Mouse (Mus musculus): ENCODE results near the gene Pde6d.
A peak's percentile ranks its signal among the peaks of the same experiment; 100 is the strongest.
"Not testable (repeated sequence)": the region's sequence is repeated elsewhere in the genome, so short reads cannot be mapped to it uniquely, and the experiment has no call there.

The Pde6d gene

DNA sequence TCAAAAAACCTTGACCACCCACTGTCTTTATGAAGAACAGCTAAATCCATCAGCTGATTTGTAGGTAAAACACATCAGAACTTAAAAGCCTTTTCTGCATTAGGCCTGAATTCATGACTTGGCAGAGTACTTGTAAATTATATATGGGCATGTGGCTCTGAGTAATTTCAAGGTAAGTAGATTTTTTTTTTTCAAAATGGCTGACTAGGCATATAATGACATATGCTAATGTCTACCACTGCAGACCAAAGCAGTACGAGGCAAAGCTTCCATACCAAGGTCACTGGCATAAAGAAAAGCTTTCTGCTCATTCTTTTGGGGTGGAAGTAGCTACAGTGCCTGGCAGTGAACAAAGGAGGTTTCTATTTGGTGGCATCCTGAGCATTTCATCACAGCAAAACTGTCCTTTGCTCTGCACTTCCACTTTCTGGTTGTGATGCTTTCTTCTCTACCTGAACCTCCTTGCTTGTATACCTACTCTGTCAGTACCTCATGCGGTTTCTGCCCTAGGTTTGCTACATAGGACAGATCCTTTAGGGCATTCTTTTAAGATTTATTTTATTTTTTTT, 13.1 kb downstream of the Pde6d start:
- DNase-seq (ENCODE audit: low read depth, low spot score), result no peak

DNA sequence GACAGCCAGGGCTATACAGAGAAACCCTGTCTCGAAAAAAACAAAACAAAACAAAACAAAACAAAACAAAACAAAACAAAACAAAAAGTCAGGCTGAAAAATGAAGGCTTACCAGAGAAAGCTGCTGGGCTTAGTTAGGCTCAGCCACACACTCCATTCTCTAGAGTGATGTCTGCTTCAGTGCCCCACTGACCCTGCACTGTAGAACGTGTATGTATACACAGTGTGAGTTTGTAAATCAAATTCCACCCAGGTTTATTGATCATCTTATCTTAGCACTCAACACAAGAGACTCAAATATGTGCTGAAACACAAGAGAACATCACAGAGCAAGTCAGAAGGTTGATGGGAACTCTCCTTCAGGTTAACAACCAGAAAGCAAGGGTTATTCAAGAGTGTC, 14.0 kb downstream of the Pde6d start:
- DNase-seq (ENCODE audit: low read depth, low spot score), result no peak

DNA sequence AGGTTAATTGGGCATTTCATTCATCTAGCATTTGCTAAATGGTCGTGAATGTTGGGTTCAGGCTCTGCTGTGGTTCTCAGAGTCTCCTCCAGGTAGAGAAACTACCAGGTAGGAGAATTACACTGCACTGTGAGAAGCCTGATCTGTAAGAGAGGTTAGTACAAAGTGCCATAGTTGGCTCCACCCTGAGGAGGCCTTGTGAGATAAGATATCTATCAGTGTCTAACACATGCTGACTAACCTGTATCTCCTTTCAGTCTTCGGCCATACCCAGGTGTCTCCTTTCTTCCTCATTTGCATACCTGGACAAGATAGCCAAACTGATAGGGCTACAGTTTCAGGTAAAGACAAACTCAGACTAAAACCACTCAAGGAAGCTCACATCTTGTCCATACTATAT, 19.8 kb downstream of the Pde6d start:
- no peak for DNase-seq (ENCODE audit: low read depth, low spot score)

DNA sequence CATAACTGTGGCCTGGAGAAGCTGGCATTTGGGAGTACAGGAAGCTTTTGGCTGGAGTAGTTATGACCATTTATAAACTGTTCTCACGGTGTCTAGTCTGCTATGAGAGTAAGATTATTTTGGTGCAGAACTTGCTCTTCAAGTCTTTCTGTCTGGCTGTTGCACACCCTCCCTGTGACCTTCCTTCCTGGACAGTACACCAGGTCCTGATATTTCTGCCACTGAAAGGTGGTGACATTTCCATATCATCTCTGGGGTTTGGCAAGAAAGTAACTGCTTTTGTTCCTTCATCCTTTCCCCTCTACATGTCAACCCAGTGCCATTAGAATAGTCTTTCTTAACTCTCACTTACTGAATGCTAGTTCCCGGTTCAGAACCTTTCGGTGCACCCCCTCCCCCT, 23.2 kb downstream of the Pde6d start:
- DNase-seq (ENCODE audit: low read depth, low spot score), result no peak

DNA sequence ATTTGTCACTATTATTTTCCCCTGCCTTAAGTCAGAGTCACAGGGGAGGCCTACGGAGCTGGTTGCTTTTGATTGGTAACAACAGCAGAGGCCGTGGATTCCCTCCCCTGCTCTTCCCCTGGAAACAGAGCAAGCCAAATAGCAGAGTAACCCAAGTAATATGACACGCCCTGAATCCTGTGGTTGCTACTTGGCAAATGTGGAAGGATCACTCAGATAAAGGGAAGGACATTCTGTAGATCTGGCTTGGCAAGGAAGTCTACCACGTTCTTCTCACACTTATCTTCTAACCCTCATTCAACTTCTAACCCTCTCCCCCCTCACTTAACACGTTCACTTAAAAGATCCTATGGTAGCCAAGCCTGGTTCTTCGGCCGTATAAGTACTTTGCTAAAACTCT, 24.6 kb downstream of the Pde6d start:
- DNase-seq (ENCODE audit: low read depth, low spot score), result no peak

DNA sequence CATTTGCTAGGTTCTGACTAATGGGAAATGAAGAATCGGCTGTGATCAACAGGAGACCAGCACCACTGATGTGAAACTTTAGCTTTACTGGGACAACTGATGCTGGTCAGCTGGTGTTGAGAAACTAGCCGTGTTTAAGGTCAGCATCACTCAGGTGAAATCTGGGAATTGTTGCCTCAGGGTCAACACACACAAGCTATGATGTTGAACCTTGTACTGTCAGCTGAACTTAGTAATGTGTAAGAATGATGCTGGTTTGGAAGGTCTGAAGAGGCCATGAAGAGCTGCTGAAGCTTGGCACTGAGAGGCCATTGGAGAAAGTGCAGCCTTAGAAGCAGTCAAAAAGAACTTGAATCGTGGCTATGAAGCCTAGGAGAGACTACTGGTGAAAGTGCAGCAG, 26.8 kb downstream of the Pde6d start:
- no peak for DNase-seq (ENCODE audit: low read depth, low spot score)

DNA sequence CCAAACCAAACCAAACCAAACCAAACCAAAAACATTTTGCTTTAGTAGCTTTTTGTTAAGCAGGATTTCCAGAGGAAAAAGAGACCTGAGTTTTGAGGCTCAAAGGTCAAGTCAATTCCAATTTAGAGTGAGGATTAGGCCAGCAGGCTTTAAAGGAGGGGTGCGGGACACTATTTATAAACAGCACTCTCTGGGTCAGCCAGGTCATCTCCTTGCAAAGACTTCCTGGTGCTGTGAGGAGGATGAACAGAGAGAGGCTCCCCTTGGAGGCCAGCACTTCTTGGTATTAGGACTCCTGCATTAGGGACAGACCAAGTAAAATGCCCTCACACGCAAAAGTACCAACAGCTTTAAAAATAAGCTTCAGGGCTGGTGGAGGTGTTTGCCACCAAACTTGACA, 30.6 kb downstream of the Pde6d start:
- DNase-seq (ENCODE audit: low read depth, low spot score), result no peak

DNA sequence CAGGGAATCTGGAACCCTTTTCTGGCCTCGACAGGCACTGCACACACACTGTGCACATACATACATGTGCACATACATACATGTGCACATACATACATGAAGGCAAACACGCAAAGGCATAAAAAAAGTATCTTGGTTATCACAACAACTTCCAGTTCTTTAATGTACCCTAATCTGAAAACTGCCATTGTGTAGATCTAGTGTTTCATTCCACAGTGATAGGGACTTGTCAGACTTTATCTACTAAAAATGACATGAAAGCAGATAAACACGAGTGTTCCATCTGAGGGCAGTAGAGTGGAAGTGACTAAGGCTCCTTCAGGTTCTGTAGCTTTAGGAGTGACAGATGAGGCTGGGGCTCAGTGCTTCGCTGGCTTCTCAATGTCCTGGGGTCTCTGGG, 31.1 kb downstream of the Pde6d start:
- no peak for DNase-seq (ENCODE audit: low read depth, low spot score)

DNA sequence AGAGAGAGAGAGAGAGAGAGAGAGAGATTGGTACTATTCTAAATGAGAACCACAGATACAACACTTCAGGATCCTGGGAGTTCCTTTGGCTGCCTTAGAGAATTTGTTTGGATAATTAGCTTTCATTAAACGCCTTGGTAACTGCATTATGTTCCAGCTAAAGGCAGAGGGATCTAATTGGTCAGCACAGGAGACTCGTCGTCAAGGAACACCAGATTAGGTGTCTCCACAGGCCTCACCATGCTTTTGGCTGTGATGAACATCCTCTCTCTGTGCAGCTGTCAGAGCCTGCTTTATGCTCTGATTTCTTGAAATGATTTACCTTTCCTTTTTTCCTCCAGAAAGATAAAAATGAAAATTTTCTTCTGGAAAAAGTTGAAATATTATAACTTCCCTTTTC, 35.6 kb downstream of the Pde6d start:
- DNase-seq (ENCODE audit: low read depth, low spot score), result no peak

DNA sequence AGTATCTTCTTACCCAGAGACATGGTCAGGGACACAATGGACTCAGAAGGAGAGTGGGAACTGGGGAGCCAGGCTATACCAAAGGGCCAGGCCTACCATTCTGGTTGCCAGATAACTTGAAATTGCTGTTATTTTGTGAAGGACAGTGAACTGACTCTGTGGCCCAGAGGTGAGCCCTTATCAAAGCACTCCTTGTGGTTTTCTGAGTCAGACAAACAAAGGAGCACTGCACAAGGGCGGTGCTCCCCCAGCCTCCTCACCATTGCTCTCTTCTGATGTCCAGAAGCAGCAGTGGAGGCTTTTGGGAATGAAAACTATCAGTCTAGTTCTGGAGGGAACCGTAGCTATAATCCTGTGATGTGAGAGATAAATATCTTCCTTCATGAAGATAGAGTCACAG, 39.8 kb downstream of the Pde6d start:
- DNase-seq (ENCODE audit: low read depth, low spot score), result no peak

DNA sequence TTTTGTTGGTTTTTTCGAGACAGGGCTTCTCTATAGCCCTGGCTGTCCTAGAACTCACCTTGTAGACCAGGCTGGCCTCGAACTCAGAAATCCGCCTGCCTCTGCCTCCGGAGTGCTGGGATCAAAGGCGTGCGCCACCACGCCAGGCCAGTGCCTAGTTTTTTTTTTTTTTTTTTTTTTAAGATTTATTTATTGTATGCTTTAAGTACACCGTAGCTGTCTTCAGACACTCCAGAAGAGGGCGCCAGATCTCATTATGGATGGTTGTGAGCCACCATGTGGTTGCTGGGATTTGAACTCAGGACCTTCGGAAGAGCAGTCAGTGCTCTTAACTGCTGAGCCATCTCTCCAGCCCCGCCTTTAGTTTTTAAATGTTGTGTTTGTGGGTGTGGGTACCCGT, 42.8 kb downstream of the Pde6d start:
- DNase-seq (ENCODE audit: low read depth, low spot score), result not testable (repeated sequence)

DNA sequence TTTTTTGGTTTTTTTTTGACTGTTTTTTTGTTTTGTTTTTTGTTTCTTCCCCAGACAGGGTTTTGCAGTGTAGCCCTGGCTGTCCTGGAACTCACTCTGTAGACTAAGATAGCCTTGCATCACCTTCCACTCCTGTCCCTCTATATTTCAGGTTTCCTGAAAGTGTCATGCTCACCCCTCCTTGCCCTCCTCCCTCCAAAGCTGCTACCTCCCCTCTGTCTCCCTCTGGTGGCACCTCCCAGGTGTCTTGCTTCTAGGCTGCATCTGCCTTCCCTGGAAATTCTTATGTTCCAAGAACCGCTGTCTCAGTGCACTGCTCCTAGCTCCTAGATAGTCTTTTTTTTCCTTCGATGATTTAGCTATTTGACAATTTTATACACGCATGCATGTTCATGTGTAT, 44.0 kb downstream of the Pde6d start:
- DNase-seq (ENCODE audit: low read depth, low spot score), result no peak

DNA sequence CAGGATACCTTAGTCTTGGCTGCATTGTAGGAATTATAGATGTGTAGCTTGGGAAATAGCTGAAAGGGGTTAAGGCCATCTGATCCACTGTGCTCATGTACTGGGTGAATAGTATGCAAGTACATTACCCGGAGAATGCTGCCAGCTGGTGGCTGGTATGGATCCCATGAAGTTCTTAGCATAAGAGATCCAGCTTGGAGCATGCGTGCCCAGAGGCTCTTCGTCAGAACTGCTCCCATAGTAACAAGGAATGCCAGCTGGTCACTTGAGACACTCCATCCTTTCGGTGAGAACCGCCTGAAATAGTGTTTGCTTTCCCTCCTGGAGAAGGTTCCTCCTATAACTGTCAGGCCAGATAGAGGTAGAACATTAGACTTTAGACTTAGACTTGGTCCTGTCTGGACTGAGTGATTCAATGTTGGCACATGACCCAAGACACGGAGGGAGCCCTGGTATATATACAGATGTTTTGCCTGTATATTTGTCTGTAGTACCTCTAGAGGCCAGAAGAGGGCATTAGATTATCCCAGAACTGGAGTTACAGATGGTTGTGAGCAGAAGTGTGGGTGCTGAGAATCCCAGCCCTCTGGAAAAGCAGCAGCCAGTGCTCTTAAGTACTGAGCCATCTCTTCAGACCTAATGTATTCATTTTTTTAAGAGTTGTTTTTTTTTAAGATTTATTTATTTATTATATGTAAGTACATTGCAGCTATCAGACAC, 48.9 kb downstream of the Pde6d start:
- DNase-seq (ENCODE audit: low read depth, low spot score), result no peak

DNA sequence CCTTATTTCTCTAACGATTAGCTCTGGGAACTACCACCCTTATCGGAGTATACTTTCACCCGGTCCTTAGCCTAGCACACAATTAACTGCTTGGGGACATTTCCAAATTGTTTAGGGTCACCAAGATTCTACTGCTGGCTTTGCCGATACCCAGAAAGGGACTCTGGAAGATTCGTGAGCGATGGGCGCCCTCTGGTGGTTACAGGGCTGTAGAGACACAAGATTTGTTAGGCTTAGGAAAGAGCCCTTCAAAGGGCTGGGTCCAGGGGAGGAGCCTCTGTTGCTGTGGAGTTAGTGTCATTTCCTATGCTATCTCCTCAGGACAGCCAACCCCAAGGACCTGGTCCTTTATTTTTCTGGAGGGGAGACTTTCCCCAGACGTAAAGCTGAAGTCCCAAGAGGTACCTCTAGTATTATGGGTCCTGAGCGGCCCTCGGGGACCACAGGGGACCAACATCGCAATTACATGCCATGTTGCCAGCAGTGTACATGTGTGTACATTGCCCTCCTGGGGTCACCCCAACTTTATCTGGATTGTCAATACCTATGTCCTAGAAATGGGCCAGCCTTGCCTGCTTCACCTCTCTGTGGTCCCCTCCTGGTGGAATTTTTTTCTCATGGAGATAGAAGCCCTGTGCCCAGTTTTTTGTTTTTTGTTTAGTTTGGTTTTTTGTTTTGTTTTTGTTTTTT, 49.9 kb downstream of the Pde6d start:
- peak; percentile 91 for DNase-seq (ENCODE audit: low read depth, low spot score)

DNA sequence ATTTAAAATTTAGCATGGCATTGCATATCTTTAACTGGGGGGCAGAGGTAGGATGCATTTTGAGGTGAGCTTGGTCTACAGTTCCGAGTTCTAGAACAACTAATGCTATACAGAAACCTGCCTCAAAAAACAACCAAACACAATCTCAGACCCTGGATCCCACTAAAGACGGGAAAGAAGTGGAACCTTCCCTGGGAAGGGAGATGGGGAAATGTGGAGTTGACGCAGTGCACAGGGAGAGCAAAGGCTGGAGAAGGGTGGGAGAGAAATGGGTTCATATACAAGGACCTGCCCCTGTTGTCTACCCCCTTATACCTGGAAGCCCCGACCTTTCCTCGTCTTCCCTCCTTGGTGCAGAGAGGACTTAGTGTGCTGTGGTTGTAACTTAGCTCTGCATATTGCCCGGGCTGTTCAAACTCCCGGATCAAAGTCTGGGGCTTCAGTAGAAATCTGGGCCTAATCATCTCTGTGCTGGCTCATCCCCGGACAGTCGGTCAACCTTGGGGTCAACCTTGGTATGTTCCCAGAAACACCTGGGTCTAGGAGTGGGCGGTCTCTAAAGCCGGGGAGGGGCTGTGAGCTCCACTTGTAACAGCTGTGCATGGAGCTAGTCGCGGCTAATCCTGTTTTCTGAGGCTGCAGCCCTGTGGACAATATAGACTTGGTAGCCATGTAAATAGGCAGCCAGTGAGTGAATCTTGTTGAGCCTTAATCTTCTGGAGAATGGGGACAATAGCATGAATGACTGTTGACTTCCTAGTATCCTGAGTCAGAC, 50.7 kb downstream of the Pde6d start:
- no peak for DNase-seq (ENCODE audit: low read depth, low spot score)

DNA sequence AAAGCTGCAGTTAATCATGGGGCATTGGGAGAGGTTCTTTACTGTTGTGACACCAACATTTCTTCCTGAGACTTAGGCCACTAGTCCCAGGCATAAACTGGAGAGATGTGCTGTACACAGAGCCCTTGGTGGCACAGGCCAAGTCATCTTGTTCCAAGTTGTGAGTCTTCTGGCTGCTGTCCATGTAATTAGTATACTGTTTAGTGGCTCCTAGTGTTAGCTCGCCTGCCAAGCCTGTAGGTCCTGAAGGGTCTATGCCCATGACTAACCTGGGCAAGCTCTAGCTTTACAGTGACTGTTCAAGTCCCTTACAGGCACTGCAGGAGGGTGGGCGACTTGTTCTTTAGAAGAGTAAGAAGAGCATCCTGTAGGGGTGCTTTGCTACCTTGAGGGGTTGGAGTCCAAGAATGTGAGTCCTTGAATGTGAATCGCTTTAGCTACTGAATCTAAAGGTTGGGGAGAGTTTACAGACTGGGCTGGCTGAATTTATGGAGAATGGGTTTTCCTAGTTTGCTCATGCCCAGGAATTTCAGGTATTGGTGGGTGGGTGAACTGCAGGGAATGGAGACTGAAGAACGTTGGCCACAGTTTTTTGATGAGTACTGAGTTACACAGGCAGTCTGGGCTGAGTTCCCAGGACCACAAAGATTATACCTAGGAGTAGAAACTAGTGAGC, 51.4 kb downstream of the Pde6d start:
- no peak for DNase-seq (ENCODE audit: low read depth, low spot score)

DNA sequence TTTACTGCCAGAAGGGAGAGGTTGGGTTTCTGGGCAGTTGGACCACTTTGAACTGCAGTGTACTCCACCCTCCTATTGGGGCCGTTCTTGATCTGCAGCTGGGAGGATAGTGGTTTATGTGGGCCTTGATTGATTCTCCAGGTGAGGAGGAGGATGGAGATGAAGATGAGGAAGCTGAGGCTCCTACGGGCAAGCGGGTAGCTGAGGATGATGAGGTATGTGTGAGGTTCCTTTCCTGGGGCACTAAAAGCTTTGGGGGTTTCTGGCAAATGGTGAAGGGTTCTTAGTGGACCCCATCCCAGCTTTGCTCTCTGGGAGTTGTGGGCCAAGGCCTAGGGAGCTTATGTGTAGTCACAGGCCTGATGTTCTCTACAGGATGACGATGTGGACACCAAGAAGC, 52.8 kb downstream of the Pde6d start:
- no peak for DNase-seq (ENCODE audit: low read depth, low spot score)

DNA sequence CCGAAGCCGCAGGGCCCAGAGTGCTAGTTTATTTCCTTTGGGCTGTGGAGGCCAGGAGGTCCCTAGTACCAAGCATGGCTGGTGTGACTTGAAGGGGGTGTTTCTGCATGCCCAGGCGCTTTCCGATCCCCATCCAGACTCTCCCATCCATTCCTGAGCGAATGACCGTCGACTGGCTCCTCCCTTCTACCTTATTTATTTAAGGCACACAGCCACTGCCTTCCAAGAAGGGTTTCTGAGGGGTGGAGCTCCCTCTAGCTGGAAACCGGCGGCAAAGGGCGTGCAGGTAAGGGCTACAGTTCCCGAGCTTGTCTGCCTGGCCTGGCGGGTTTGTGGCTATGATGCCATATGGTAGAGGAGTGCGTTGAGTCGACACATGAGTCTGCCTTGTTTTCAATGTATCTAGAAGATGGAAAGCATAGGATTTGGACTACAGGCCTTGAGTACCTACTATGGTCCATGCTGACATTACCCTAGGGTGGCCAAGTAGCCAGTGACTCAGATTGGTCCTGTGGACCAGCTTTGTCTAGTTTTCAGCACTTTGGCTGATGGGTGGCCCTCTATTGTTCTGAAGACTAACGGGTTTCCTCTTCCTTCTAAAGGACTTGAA, 53.8 kb downstream of the Pde6d start:
- no peak for DNase-seq (ENCODE audit: low read depth, low spot score)

DNA sequence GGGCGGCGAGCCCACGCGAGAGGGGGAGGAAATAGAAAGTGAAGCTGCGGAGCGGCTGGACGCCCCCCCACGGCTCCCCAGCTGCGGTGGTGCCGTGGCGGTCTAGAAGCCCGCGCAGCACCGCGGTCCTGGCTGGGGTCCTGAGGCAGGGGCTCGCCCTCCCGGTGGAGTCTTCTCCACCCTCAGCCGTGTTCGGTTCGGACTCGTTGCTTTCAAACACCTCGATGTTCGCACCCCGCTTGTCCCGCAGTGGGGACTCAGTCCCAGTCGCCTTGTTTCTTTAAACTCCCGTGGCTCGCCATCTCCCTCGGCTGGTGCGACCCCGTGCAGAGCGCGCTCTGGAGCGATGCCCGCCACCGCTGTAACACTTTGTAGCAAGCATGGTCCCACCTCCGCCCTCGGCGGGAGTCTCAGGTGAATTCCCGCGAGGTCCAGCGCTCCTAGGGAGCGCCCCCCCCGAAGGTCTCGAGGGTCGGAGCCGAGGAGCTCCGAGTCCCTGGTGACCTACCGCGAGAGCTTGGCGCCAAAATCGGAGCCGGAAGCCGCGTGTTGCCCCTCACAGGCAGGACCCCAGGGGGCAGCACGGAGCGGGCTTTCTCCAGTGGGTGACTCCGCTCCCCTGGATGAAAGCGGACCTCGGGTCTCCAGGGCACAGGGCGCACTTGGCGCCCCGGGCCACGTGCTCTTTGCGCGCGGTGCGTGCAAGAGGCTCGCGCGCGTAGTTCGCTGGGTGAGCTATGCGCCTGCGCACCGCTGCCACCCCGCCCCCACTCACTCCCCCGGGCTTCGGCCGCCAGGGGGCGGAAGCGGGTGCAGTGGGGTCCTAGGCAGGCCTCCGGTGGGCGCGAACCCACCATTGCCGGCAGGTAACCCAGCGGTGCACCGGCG, 54.6 kb downstream of the Pde6d start:
- DNase-seq (ENCODE audit: low read depth, low spot score), result peak; percentile 76

DNA sequence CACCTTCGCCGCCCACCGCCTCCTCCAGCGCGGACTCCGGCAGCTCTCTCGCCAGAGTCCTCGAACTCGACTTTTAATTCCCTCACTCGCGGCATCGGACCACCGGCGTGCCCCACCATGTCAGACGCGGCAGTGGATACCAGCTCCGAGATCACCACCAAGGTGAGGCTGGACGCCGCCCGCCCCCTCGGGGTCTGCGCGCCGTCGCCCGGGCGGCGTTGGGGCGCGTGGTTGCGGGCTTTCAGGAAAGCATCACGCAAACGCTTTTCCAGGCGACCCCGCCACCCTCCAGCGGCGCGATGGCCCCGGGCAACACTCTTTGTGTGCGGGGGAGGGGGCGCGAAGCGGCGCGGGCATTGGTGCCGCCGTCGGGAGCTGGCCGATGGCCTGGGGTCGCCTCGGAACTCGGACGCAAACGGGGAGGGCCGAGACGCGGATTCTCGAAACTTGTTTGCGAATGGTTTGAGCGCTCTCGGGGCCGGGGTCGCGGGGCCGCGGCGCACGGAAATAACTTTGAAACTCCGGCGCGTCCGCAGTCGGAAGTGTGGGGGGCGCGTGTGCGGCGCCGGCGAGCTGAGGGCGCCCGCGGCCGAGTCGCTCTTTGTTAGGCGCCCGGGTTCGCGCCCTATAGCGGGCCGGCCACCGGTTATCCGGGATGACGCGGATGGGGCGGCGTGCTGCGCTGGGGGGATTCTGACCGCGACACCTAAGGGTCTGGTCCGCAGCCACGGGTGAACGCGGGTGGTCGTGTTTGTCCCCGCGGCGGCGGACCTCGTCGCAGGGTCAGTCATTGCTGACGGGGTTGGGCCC, 55.4 kb downstream of the Pde6d start:
- no peak for DNase-seq (ENCODE audit: low read depth, low spot score)
